Mouse (Mus musculus): ENCODE measurements around the gene Ctu2.

Gene Ctu2

GRCm38 (mm10) chr8:122444058-122444748 lies 31.7 kb upstream of the Ctu2 start:
- in situ Hi-C loops (cut with MboI; ENCODE audit: unreplicated experiment in 2 of 2), result loop anchor here (5.0 to 10.0 kb wide), 3 partner anchors 103 to 169 kb away; partner anchors contain the start of gene Zfpm1 (in 1 of the 2)

GRCm38 (mm10) chr8:122445203-122445602 lies 30.7 kb upstream of the Ctu2 start:
- in situ Hi-C loops (cut with MboI; ENCODE audit: unreplicated experiment in 2 of 2), result loop anchor here (10.0 kb wide), 2 partner anchors 160 to 170 kb away; partner anchors contain the start of gene Zfpm1 (in 1 of the 2)

- in situ Hi-C loops (cut with MboI; ENCODE audit: unreplicated experiment in 2 of 2), result no loop called here
These were observed 24.7 kb upstream of the Ctu2 start for GRCm38 (mm10) chr8:122451161-122451703.

GRCm38 (mm10) chr8:122452154-122452553 lies 23.8 kb upstream of the Ctu2 start:
- in situ Hi-C loops (cut with MboI; ENCODE audit: unreplicated experiment in 2 of 2), result no loop called here

GRCm38 (mm10) chr8:122454409-122454808 lies 21.5 kb upstream of the Ctu2 start:
- in situ Hi-C loops (cut with MboI; ENCODE audit: unreplicated experiment in 2 of 2), result no loop called here

- in situ Hi-C loops (cut with MboI; ENCODE audit: unreplicated experiment in 2 of 2), result no loop called here
These were observed 18.8 kb upstream of the Ctu2 start for GRCm38 (mm10) chr8:122457171-122457570.

- in situ Hi-C loops (cut with MboI; ENCODE audit: unreplicated experiment in 2 of 2), result no loop called here
These were observed 16.6 kb upstream of the Ctu2 start for GRCm38 (mm10) chr8:122459218-122459900.

- in situ Hi-C loops (cut with MboI; ENCODE audit: unreplicated experiment in 2 of 2), result no loop called here
These were observed 16.0 kb upstream of the Ctu2 start for GRCm38 (mm10) chr8:122459990-122460389.

GRCm38 (mm10) chr8:122460524-122461472 lies 15.1 kb upstream of the Ctu2 start, which contains the start of gene Snai3:
Snai3 (minus strand) TSS chr8:122460733.
- in situ Hi-C loops (cut with MboI; ENCODE audit: unreplicated experiment in 2 of 2), result no loop called here

GRCm38 (mm10) chr8:122461473-122462148 lies 14.3 kb upstream of the Ctu2 start:
- in situ Hi-C loops (cut with MboI; ENCODE audit: unreplicated experiment in 2 of 2), result no loop called here

GRCm38 (mm10) chr8:122462510-122462909 lies 13.4 kb upstream of the Ctu2 start:
- in situ Hi-C loops (cut with MboI; ENCODE audit: unreplicated experiment in 2 of 2), result no loop called here

GRCm38 (mm10) chr8:122463651-122464640 lies 12.0 kb upstream of the Ctu2 start:
- in situ Hi-C loops (cut with MboI; ENCODE audit: unreplicated experiment in 2 of 2), result no loop called here

- in situ Hi-C loops (cut with MboI; ENCODE audit: unreplicated experiment in 2 of 2), result no loop called here
These were observed 11.0 kb upstream of the Ctu2 start for GRCm38 (mm10) chr8:122464985-122465384.

- in situ Hi-C loops (cut with MboI; ENCODE audit: unreplicated experiment in 2 of 2), result no loop called here
These were observed 8.1 kb upstream of the Ctu2 start for GRCm38 (mm10) chr8:122467816-122468215.

GRCm38 (mm10) chr8:122469407-122469806 lies 6.5 kb upstream of the Ctu2 start:
- in situ Hi-C loops (cut with MboI; ENCODE audit: unreplicated experiment in 2 of 2), result no loop called here

- in situ Hi-C loops (cut with MboI; ENCODE audit: unreplicated experiment in 2 of 2), result no loop called here
These were observed 6.0 kb upstream of the Ctu2 start for GRCm38 (mm10) chr8:122469965-122470364.

- in situ Hi-C loops (cut with MboI; ENCODE audit: unreplicated experiment in 2 of 2), result no loop called here
These were observed 5.3 kb upstream of the Ctu2 start for GRCm38 (mm10) chr8:122470691-122471090.

GRCm38 (mm10) chr8:122473911-122474421 lies 2.0 kb upstream of the Ctu2 start:
- in situ Hi-C loops (cut with MboI; ENCODE audit: unreplicated experiment in 2 of 2), result no loop called here
